Mouse (Mus musculus): Measurements from ENCODE around the gene Chil5. TPM values are rescaled to one million over a fixed set of nuclear protein-coding genes. Genes with fewer than 3 reads are reported as not detected.

Chil5 gene
- not detected in 2 replicates for polyA plus RNA-seq (2012; rRNA removed; ENCODE audit: low replicate concordance)

GRCm38 (mm10) chr3:106032781-106033180, at the start of gene Chil5:
TSS of gene Chil5 (minus strand) at chr3:106032814.

GRCm38 (mm10) chr3:106014546-106014945, 18.1 kb downstream of the Chil5 start, which contains the start of gene Pifo:
TSS of gene Pifo (minus strand) at chr3:106014646.

GRCm38 (mm10) chr3:105973411-105973810, 59.2 kb downstream of the Chil5 start, which contains the start of gene Ovgp1:
TSS of gene Ovgp1 (plus strand) at chr3:105973711.

Other genes starting within 250 kb of the Chil5 start
- 0.63 and 0.84 TPM in 2 replicates for gene Rap1a, start 231.5 kb downstream of the Chil5 start, polyA plus RNA-seq (2012; rRNA removed; ENCODE audit: low replicate concordance)
- gene Adora3, start 162.0 kb downstream of the Chil5 start, polyA plus RNA-seq (2012; rRNA removed; ENCODE audit: low replicate concordance), result 0.36 and 0.41 TPM in 2 replicates
- gene Tmigd3, start 161.9 kb downstream of the Chil5 start, polyA plus RNA-seq (2012; rRNA removed; ENCODE audit: low replicate concordance), result 0.23 and 0.60 TPM in 2 replicates
- 1.2 and 1.4 TPM in 2 replicates for gene I830077J02Rik, start 100.2 kb downstream of the Chil5 start, polyA plus RNA-seq (2012; rRNA removed; ENCODE audit: low replicate concordance)
- gene Wdr77, start 73.4 kb downstream of the Chil5 start, polyA plus RNA-seq (2012; rRNA removed; ENCODE audit: low replicate concordance), result 10.1 and 10.5 TPM in 2 replicates
- 156 and 299 TPM in 2 replicates for gene Atp5f1, start 72.7 kb downstream of the Chil5 start, polyA plus RNA-seq (2012; rRNA removed; ENCODE audit: low replicate concordance)
- gene Ovgp1, start 59.1 kb downstream of the Chil5 start, polyA plus RNA-seq (2012; rRNA removed; ENCODE audit: low replicate concordance), result 0.06 and 0.20 TPM in 2 replicates
- gene Pifo, start 18.2 kb downstream of the Chil5 start, polyA plus RNA-seq (2012; rRNA removed; ENCODE audit: low replicate concordance), result not detected in 2 replicates
- gene Chia1, start 80.4 kb upstream of the Chil5 start, polyA plus RNA-seq (2012; rRNA removed; ENCODE audit: low replicate concordance), result 0.08 and 0.37 TPM in 2 replicates
- not detected in 2 replicates for gene Chil3, start 134.8 kb upstream of the Chil5 start, polyA plus RNA-seq (2012; rRNA removed; ENCODE audit: low replicate concordance)
- 0.70 TPM in 1 of 2 replicates, not detected in the other for gene Chil4, start 186.7 kb upstream of the Chil5 start, polyA plus RNA-seq (2012; rRNA removed; ENCODE audit: low replicate concordance)

Measured in duodenum, adult 2 months (tissue).